Mouse (Mus musculus): Measurements from ENCODE around the gene Myo10.

DNA sequence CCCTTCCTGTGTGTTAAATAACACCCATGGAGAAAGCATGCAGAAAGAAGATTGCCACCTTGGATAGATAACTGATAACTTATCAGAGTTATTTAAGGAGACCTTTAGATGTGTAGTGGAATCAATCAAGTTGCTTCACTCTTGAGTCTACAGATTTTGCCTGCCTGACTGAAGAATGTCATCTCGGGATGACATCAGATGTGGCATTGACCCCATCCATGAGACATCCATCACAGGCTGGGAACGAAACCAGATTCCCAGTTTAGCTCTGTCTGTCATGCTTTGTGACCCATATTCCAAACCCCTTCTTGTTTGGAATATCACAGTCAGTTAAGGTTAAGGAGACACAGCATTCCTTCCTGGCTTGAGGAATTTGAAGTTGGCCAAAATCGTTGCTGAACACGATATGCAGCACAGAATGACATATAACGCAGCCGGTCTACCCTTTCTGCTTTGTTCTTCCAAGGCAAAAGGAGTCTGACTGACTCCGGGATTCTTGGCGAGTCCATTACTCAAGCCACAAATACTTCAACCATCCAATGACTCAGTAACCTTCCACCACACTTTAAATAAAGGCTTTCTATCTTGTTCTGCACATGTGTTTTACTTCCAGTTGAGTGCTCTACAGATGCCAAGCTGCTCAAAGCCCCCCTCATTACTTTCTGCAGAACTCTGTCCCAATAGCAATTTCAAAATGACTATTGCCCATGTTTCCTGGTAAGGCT, 44.8 kb upstream of the Myo10 start:
- TF ChIP-seq CTCF (IDR thresholded peaks at IDR 0.05; ENCODE audit: low read depth) (no peak), EP300 (IDR thresholded peaks at IDR 0.05; ENCODE audit: low read depth) (no peak)
